Mouse (Mus musculus): ENCODE data around the gene Pcid2. TPM values are rescaled to one million over a fixed set of nuclear protein-coding genes. Genes with fewer than 3 reads are reported as not detected.

Gene Pcid2
- polyA plus RNA-seq, 1 experiment from 2014 or later = 30.2 TPM

- Histone ChIP-seq H3K4me2 (ENCODE audit: low read depth, low read length) (no peak overlapping the region), H3K9ac (ENCODE audit: low read depth, low read length) (no peak overlapping the region), H3K27ac (ENCODE audit: low read length) (no peak overlapping the region), H3K4me1 (ENCODE audit: control insufficient read depth, insufficient read depth, low read length) (peaks cover 6% of the 10 kb centered on the region; the same call in 1 of the 2 replicates), H3K9me3 (ENCODE audit: control insufficient read depth, low read length) (no peaks in the 10 kb centered on the region), H3K27me3 (replicated peaks; ENCODE audit: control insufficient read depth, insufficient read depth, low read length) (no peaks in the 10 kb centered on the region), H3K36me3 (ENCODE audit: control insufficient read depth, insufficient read depth, low read length) (no peaks in the 10 kb centered on the region), H3K4me3 (ENCODE audit: low read length) (no peak overlapping the region)
- 72% methylated on average over 4 of the region's 4 CpGs for WGBS
- no peak for ATAC-seq
These were observed 47.9 kb downstream of the Pcid2 start for GRCm38 (mm10) chr8:13057351-13057750.

GRCm38 (mm10) chr8:13050550-13050949 lies 54.7 kb downstream of the Pcid2 start:
- WGBS = 82% methylated on average over 10 of the region's 10 CpGs
- no peaks in the 10 kb centered on the region for H3K27me3 ChIP-seq (replicated peaks; ENCODE audit: control insufficient read depth, insufficient read depth, low read length)
- no peak overlapping the region for H3K4me3 ChIP-seq (ENCODE audit: low read length)
- H3K9ac ChIP-seq (ENCODE audit: low read depth, low read length) = no peak overlapping the region
- no peaks in the 10 kb centered on the region for H3K9me3 ChIP-seq (ENCODE audit: control insufficient read depth, low read length)
- ATAC-seq = no peak
- H3K4me1 ChIP-seq (ENCODE audit: control insufficient read depth, insufficient read depth, low read length) = no peaks in the 10 kb centered on the region
- no peaks in the 10 kb centered on the region for H3K36me3 ChIP-seq (ENCODE audit: control insufficient read depth, insufficient read depth, low read length)
- no peak overlapping the region for H3K4me2 ChIP-seq (ENCODE audit: low read depth, low read length)
- no peak overlapping the region for H3K27ac ChIP-seq (ENCODE audit: low read length)

GRCm38 (mm10) chr8:13047652-13048051 lies 57.6 kb downstream of the Pcid2 start:
- no peak for ATAC-seq
- H3K27me3 ChIP-seq (replicated peaks; ENCODE audit: control insufficient read depth, insufficient read depth, low read length) = no peaks in the 10 kb centered on the region
- 60% methylated on average over 5 of the region's 5 CpGs for WGBS
- H3K4me1 ChIP-seq (ENCODE audit: control insufficient read depth, insufficient read depth, low read length) = no peaks in the 10 kb centered on the region
- no peaks in the 10 kb centered on the region for H3K36me3 ChIP-seq (ENCODE audit: control insufficient read depth, insufficient read depth, low read length)
- no peak overlapping the region for H3K4me2 ChIP-seq (ENCODE audit: low read depth, low read length)
- H3K27ac ChIP-seq (ENCODE audit: low read length) = no peak overlapping the region
- H3K9me3 ChIP-seq (ENCODE audit: control insufficient read depth, low read length) = no peaks in the 10 kb centered on the region
- H3K9ac ChIP-seq (ENCODE audit: low read depth, low read length) = no peak overlapping the region
- no peak overlapping the region for H3K4me3 ChIP-seq (ENCODE audit: low read length)

- no peaks in the 10 kb centered on the region for H3K27me3 ChIP-seq (replicated peaks; ENCODE audit: control insufficient read depth, insufficient read depth, low read length)
- no peaks in the 10 kb centered on the region for H3K9me3 ChIP-seq (ENCODE audit: control insufficient read depth, low read length)
- H3K36me3 ChIP-seq (ENCODE audit: control insufficient read depth, insufficient read depth, low read length) = no peaks in the 10 kb centered on the region
- H3K4me3 ChIP-seq (ENCODE audit: low read length) = no peak overlapping the region
- WGBS = 81% methylated on average over 4 of the region's 4 CpGs
- no peak overlapping the region for H3K4me2 ChIP-seq (ENCODE audit: low read depth, low read length)
- ATAC-seq = no peak
- 0 out of 2 replicates have a peak, but pooled peaks cover 3% of the 10 kb centered on the region for H3K4me1 ChIP-seq (ENCODE audit: control insufficient read depth, insufficient read depth, low read length)
- no peak overlapping the region for H3K9ac ChIP-seq (ENCODE audit: low read depth, low read length)
- H3K27ac ChIP-seq (ENCODE audit: low read length) = no peak overlapping the region
These were observed 63.8 kb downstream of the Pcid2 start for GRCm38 (mm10) chr8:13041459-13041858.

- Histone ChIP-seq H3K4me3 (ENCODE audit: low read length) (no peak overlapping the region), H3K9me3 (ENCODE audit: control insufficient read depth, low read length) (no peaks in the 10 kb centered on the region), H3K27me3 (replicated peaks; ENCODE audit: control insufficient read depth, insufficient read depth, low read length) (no peaks in the 10 kb centered on the region), H3K9ac (ENCODE audit: low read depth, low read length) (no peak overlapping the region), H3K27ac (ENCODE audit: low read length) (no peak overlapping the region), H3K36me3 (ENCODE audit: control insufficient read depth, insufficient read depth, low read length) (no peaks in the 10 kb centered on the region), H3K4me2 (ENCODE audit: low read depth, low read length) (no peak overlapping the region), H3K4me1 (ENCODE audit: control insufficient read depth, insufficient read depth, low read length) (0 out of 2 replicates have a peak, but pooled peaks cover 3% of the 10 kb centered on the region)
- WGBS = 80% methylated on average over 6 of the region's 6 CpGs
- ATAC-seq = no peak
These were observed 66.2 kb downstream of the Pcid2 start for GRCm38 (mm10) chr8:13039054-13039453.

GRCm38 (mm10) chr8:13037569-13037968 lies 67.7 kb downstream of the Pcid2 start:
- peak overlapping the region; percentile 20; the same call in 1 of the 2 replicates for H3K9ac ChIP-seq (ENCODE audit: low read depth, low read length)
- H3K4me1 ChIP-seq (ENCODE audit: control insufficient read depth, insufficient read depth, low read length) = 0 out of 2 replicates have a peak, but pooled peaks cover 3% of the 10 kb centered on the region
- no peak overlapping the region for H3K27ac ChIP-seq (ENCODE audit: low read length)
- no peaks in the 10 kb centered on the region for H3K36me3 ChIP-seq (ENCODE audit: control insufficient read depth, insufficient read depth, low read length)
- 55% methylated on average over 5 of the region's 5 CpGs for WGBS
- H3K9me3 ChIP-seq (ENCODE audit: control insufficient read depth, low read length) = no peaks in the 10 kb centered on the region
- peak; percentile 84 for ATAC-seq
- no peak overlapping the region for H3K4me2 ChIP-seq (ENCODE audit: low read depth, low read length)
- no peak overlapping the region for H3K4me3 ChIP-seq (ENCODE audit: low read length)
- no peaks in the 10 kb centered on the region for H3K27me3 ChIP-seq (replicated peaks; ENCODE audit: control insufficient read depth, insufficient read depth, low read length)

GRCm38 (mm10) chr8:13037015-13037414 lies 68.2 kb downstream of the Pcid2 start, which contains the start of gene F10:
Gene F10, plus strand, starts transcription at chr8:13037308.
- H3K9me3 ChIP-seq (ENCODE audit: control insufficient read depth, low read length) = no peaks in the 10 kb centered on the region
- H3K27ac ChIP-seq (ENCODE audit: low read length) = no peak within 1 kb of the TSS
- H3K27me3 ChIP-seq (replicated peaks; ENCODE audit: control insufficient read depth, insufficient read depth, low read length) = no peaks in the 10 kb centered on the region
- 0 out of 2 replicates have a peak within 1 kb of the TSS, but pooled peaks have one; percentile 4 for H3K4me2 ChIP-seq (ENCODE audit: low read depth, low read length)
- H3K4me1 ChIP-seq (ENCODE audit: control insufficient read depth, insufficient read depth, low read length) = 0 out of 2 replicates have a peak, but pooled peaks cover 3% of the 10 kb centered on the region
- H3K9ac ChIP-seq (ENCODE audit: low read depth, low read length) = peak within 1 kb of the TSS; percentile 20; the same call in 1 of the 2 replicates
- WGBS = 67% methylated on average over 7 of the region's 7 CpGs
- peak; percentile 69 for ATAC-seq
- no peak within 1 kb of the TSS; the same call in 1 of the 2 replicates for H3K4me3 ChIP-seq (ENCODE audit: low read length)
- H3K36me3 ChIP-seq (ENCODE audit: control insufficient read depth, insufficient read depth, low read length) = no peaks in the 10 kb centered on the region

GRCm38 (mm10) chr8:13036346-13036812 lies 68.9 kb downstream of the Pcid2 start:
- 85% methylated on average over 10 of the region's 10 CpGs for WGBS

GRCm38 (mm10) chr8:13028482-13028881 lies 76.8 kb downstream of the Pcid2 start:
- WGBS = 60% methylated on average over 5 of the region's 5 CpGs
- no peaks in the 10 kb centered on the region for H3K36me3 ChIP-seq (ENCODE audit: control insufficient read depth, insufficient read depth, low read length)
- no peaks in the 10 kb centered on the region for H3K9me3 ChIP-seq (ENCODE audit: control insufficient read depth, low read length)
- H3K9ac ChIP-seq (ENCODE audit: low read depth, low read length) = no peak overlapping the region
- no peak overlapping the region for H3K4me2 ChIP-seq (ENCODE audit: low read depth, low read length)
- no peak for ATAC-seq
- H3K27me3 ChIP-seq (replicated peaks; ENCODE audit: control insufficient read depth, insufficient read depth, low read length) = no peaks in the 10 kb centered on the region
- H3K4me1 ChIP-seq (ENCODE audit: control insufficient read depth, insufficient read depth, low read length) = no peaks in the 10 kb centered on the region
- no peak overlapping the region for H3K4me3 ChIP-seq (ENCODE audit: low read length)
- no peak overlapping the region for H3K27ac ChIP-seq (ENCODE audit: low read length)

More at GRCm38 (mm10) chr8:13036346-13036812, 68.9 kb downstream of the Pcid2 start:
- ATAC-seq = no peak
- H3K4me2 ChIP-seq (ENCODE audit: low read depth, low read length) = no peak overlapping the region
- no peaks in the 10 kb centered on the region for H3K36me3 ChIP-seq (ENCODE audit: control insufficient read depth, insufficient read depth, low read length)
- H3K27me3 ChIP-seq (replicated peaks; ENCODE audit: control insufficient read depth, insufficient read depth, low read length) = no peaks in the 10 kb centered on the region
- H3K4me3 ChIP-seq (ENCODE audit: low read length) = no peak overlapping the region
- no peak overlapping the region for H3K27ac ChIP-seq (ENCODE audit: low read length)
- no peaks in the 10 kb centered on the region for H3K9me3 ChIP-seq (ENCODE audit: control insufficient read depth, low read length)
- 0 out of 2 replicates have a peak, but pooled peaks cover 3% of the 10 kb centered on the region for H3K4me1 ChIP-seq (ENCODE audit: control insufficient read depth, insufficient read depth, low read length)
- no peak overlapping the region for H3K9ac ChIP-seq (ENCODE audit: low read depth, low read length)

- Histone ChIP-seq H3K4me1 (ENCODE audit: control insufficient read depth, insufficient read depth, low read length) (no peaks in the 10 kb centered on the region), H3K27me3 (replicated peaks; ENCODE audit: control insufficient read depth, insufficient read depth, low read length) (no peaks in the 10 kb centered on the region), H3K9ac (ENCODE audit: low read depth, low read length) (no peak overlapping the region), H3K36me3 (ENCODE audit: control insufficient read depth, insufficient read depth, low read length) (no peaks in the 10 kb centered on the region), H3K9me3 (ENCODE audit: control insufficient read depth, low read length) (no peaks in the 10 kb centered on the region), H3K4me3 (ENCODE audit: low read length) (no peak overlapping the region), H3K27ac (ENCODE audit: low read length) (no peak overlapping the region), H3K4me2 (ENCODE audit: low read depth, low read length) (no peak overlapping the region)
- 80% methylated on average over 5 of the region's 5 CpGs for WGBS
- ATAC-seq = no peak
These were observed 77.6 kb downstream of the Pcid2 start for GRCm38 (mm10) chr8:13027615-13028014.
